Mouse (Mus musculus) right cerebral cortex, postnatal 10 days (tissue): ENCODE measurements around the gene Pla2g2c.
A peak's percentile ranks its signal among the peaks of the same experiment; 100 is the strongest.

Experiments
- DNase-seq, 2 experiments: peaks; one replicate each; pipeline ENCODE4 v3.0.0; 2021; ENCODE audit warnings: low spot score in 2 of 2

Gene Pla2g2c

GRCm38 (mm10) chr4:138709246-138709645 is 15.3 kb upstream of the Pla2g2c start:
- DNase-seq: no peak

GRCm38 (mm10) chr4:138709944-138710343 is 14.6 kb upstream of the Pla2g2c start:
- DNase-seq: no peak

GRCm38 (mm10) chr4:138710633-138711032 is 14.0 kb upstream of the Pla2g2c start:
- DNase-seq: peak; percentile 59 to 69

DNA sequence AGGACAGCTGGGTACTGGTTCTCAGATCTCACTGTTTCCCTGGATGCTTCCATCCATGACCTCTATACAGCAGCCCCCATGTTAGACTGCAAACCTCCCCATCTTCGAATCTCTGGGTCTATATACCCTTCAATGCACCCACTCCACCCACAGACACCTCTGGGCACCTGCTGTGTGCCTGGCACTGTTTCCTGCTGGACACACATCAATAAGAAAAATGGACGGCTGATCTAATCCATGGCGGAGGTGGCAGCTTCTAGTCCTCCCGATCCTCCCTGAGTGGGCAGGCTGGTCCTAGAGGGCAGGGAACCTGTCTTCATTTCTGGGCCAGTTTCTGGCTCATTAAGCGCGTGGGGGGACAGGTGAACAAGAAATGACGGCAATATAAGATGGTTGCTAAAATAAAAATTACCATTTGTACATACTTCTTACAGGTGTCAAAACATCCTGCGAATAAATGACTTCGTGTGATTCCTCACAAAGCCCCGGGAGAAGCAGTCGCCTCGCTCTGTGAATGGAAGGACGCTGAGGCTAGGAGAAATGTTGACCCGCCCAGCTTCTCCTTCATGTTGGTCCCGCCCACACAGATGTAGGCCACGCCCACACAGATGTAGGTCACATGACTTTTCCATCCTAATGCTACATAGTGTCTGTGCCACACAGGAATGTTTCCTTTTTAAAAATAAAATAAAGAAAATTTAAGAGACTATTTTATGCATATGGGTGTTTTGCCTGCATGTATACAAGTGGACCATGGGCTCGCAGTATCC is 13.4 kb upstream of the Pla2g2c start:
- no peak for DNase-seq

DNA sequence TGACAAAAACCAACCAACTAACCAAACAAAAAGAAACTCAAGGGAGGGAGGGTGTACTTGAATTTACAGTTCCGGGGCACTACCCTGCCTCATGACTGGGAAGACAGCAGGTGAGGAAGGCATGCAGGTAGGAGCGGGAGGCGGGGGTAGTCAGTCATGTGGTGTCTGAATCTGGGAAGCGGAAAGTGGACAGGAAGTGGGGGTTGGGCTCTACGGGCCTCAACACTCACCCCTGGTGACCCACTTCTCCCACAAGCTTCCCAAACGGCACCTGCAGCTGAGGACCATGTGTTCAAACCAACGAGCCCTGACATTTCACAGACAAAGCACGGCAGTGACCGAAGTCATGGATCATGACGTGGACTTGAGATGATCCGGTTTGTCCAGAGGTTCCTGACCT is 12.5 kb upstream of the Pla2g2c start:
- no peak for DNase-seq

- no peak for DNase-seq
Observed at GRCm38 (mm10) chr4:138712621-138713020, 12.0 kb upstream of the Pla2g2c start.

GRCm38 (mm10) chr4:138714186-138714585 is 10.4 kb upstream of the Pla2g2c start:
- no peak for DNase-seq

GRCm38 (mm10) chr4:138716697-138717096 is 7.9 kb upstream of the Pla2g2c start:
- no peak for DNase-seq

DNA sequence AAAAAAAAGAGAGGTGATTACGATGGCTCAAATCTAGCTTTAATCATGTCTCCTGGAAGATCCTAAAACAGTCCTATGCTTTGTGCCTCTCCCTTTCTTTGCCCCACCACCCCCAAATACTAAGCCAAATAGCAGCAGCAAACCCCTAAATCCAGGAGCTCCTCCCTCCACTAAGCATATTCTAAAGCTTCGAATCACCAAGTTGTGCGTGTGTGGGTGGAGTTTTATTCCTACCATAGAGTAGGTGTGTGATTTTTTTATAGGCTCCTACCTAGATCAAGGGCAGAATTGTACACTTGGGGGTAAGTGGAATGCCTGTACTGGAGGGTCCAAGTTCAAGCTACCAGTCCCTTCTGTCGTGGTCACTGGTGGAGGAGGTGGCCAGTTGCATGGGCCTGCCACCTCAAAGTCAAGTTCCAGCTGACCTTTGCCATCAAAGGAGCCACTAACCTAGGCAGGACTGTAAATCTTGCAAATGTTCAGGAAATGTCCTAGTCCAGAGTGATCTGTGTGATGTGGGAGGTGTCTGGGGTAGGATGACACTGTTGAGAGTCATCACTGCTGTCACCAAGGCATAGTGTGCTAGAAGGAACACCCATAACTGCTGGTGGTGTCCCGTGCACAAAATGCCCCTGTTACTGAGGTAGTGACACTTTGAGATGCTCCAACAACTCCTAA is 5.9 kb upstream of the Pla2g2c start:
- DNase-seq: no peak

DNA sequence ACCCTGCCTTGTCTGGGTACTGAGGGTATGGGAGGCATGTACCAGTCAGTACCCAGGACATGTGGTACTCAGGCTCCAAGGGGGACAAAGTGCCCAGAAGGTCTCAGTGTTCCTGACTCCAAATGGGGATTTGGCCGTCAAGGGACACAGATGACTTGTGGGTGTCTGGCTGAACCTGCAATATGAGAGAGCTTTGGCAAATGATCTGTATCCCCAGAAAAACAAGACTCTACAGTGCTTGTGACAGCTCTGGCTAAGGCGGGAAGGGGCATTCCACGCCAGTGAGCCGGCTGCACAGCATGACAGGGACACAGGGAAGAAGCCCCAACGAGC is 5.4 kb upstream of the Pla2g2c start:
- no peak for DNase-seq

- peak; percentile 75 to 84 for DNase-seq
Observed at GRCm38 (mm10) chr4:138723493-138724281, 905 bp upstream of the Pla2g2c start.

GRCm38 (mm10) chr4:138725127-138725461 is 502 bp downstream of the Pla2g2c start:
- DNase-seq: peak; percentile 73 to 79

DNA sequence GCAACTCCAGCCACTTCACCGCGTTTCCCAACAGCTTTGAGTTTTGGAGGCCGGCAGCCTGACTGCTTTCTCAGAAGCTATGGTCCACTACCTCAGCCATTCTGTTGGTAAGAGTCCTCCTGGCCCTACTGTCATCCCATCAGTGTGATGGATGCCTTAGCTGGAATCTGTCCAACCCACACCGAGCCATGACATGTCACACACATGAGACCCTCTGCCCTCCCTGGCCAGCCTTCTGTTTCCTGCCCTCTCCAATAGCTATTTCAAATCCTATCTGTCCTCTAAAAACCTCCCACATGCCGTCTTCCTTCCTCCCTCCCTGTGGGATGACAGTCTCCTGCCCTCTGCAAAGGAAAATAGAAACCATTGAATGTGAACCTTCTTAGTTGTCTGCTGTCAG is 1.2 kb downstream of the Pla2g2c start:
- no peak for DNase-seq

- DNase-seq: peak in 1 of 2 experiments; percentile 54
Observed at GRCm38 (mm10) chr4:138729018-138729703, 4.6 kb downstream of the Pla2g2c start.

- DNase-seq: no peak
Observed at GRCm38 (mm10) chr4:138734105-138734504, 9.5 kb downstream of the Pla2g2c start.

GRCm38 (mm10) chr4:138734863-138735262 is 10.3 kb downstream of the Pla2g2c start:
- DNase-seq: no peak

GRCm38 (mm10) chr4:138737031-138737430 is 12.4 kb downstream of the Pla2g2c start, which contains the start of gene Ubxn10:
TSS of gene Ubxn10 (minus strand) at chr4:138737167.
- DNase-seq: no peak

DNA sequence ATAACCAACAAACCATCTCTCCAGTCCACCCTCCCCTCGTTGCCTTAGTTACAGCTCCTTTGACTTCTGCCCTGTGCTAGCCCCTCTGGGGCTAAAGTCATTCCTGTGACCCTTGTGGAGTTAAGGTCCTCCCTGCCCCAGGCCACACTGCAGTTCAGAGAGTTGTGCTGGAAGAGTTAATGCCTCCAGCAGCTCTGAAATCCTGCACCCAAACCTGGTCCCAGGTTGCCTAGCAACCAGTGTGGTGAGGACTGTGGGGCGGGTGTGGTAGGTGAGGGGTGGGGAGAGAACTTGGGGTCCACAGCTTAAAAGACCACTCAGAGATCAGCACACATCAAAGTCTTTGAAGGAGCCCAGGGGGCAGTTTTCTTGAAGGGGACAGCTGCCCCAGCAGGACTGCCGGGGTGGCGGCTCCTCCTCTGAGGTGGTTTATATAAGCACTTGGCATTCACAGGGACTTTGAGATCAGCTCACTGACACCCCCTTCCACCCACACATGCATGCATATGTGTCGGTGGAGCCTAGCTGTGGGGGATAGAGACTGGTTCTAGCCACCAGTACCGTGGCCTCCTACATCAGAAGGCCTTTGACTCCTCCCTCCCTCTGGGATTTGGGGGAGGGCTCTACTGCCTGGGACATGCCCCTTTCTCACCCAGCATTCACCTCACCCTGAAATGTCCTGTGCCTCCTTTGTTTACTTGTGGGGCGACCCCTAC is 14.7 kb downstream of the Pla2g2c start:
- DNase-seq: no peak

- DNase-seq: no peak
Observed at GRCm38 (mm10) chr4:138745884-138746283, 21.3 kb downstream of the Pla2g2c start.

GRCm38 (mm10) chr4:138746866-138747265 is 22.3 kb downstream of the Pla2g2c start:
- DNase-seq: no peak

GRCm38 (mm10) chr4:138747851-138748250 is 23.3 kb downstream of the Pla2g2c start:
- DNase-seq: peak; percentile 60 to 72
